Mouse (Mus musculus): ENCODE results near the gene Slc6a19. TPM values are rescaled to one million over a fixed set of nuclear protein-coding genes. Genes with fewer than 3 reads are reported as not detected.

The Slc6a19 gene
- polyA plus RNA-seq, 1 experiment from 2014 or later, result 0.34 TPM

DNA sequence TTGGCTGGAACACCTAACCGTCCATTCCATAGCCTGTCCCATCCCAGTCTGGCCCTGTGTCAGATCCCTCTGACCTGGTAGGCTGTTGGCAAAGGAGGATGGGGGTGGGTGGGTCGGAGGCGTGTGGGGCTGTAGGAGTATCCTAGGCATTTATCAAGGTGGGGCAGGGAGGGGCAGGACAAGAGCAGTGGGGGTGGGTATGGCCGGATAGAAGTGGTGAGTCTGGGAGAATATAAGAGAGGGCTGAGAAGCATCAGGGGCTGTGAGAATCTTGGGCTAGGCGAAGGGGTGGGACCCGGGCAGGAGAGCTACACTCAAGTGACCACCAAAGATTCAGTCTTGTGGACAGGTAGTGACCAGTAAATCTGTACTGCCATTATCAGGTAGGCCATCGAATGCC is 27.6 kb upstream of the Slc6a19 start:
- no peak for DNase-seq (ENCODE audit: low spot score)
- H3K4me3 ChIP-seq, result peak overlapping the region; percentile 55
- WGBS, result 68% methylated on average over 7 of the region's 7 CpGs
- H3K36me3 ChIP-seq, result no peaks in the 10 kb centered on the region
- H3K4me1 ChIP-seq (replicated peaks), result peaks cover 23% of the 10 kb centered on the region
- H3K9me3 ChIP-seq, result no peaks in the 10 kb centered on the region
- peak overlapping the region; percentile 72; the same call in 1 of the 2 replicates for H3K27ac ChIP-seq
- peaks cover 48% of the 10 kb centered on the region for H3K27me3 ChIP-seq (ENCODE audit: insufficient read depth, poor library complexity, severe bottlenecking)

GRCm38 (mm10) chr13:73730913-73731312 is 26.2 kb upstream of the Slc6a19 start:
- peaks cover 24% of the 10 kb centered on the region for H3K4me1 ChIP-seq (replicated peaks)
- no peak for DNase-seq (ENCODE audit: low spot score)
- no peak overlapping the region for H3K27ac ChIP-seq
- no peak overlapping the region for H3K4me3 ChIP-seq
- no peaks in the 10 kb centered on the region for H3K36me3 ChIP-seq
- peaks cover 47% of the 10 kb centered on the region for H3K27me3 ChIP-seq (ENCODE audit: insufficient read depth, poor library complexity, severe bottlenecking)
- WGBS, result 74% methylated on average over 1 of the region's 1 CpGs
- no peaks in the 10 kb centered on the region for H3K9me3 ChIP-seq

GRCm38 (mm10) chr13:73728633-73729032 is 24.0 kb upstream of the Slc6a19 start:
- H3K27me3 ChIP-seq (ENCODE audit: insufficient read depth, poor library complexity, severe bottlenecking), result peaks cover 30% of the 10 kb centered on the region
- H3K27ac ChIP-seq, result no peak overlapping the region
- no peak for DNase-seq (ENCODE audit: low spot score)
- no peaks in the 10 kb centered on the region for H3K36me3 ChIP-seq
- no peaks in the 10 kb centered on the region for H3K9me3 ChIP-seq
- H3K4me1 ChIP-seq (replicated peaks), result peaks cover 24% of the 10 kb centered on the region
- H3K4me3 ChIP-seq, result no peak overlapping the region

GRCm38 (mm10) chr13:73727621-73728025 is 23.0 kb upstream of the Slc6a19 start:
- no peak overlapping the region for H3K27ac ChIP-seq
- no peaks in the 10 kb centered on the region for H3K36me3 ChIP-seq
- H3K27me3 ChIP-seq (ENCODE audit: insufficient read depth, poor library complexity, severe bottlenecking), result peaks cover 20% of the 10 kb centered on the region
- no peak overlapping the region for H3K4me3 ChIP-seq
- no peaks in the 10 kb centered on the region for H3K9me3 ChIP-seq
- no peak for DNase-seq (ENCODE audit: low spot score)
- H3K4me1 ChIP-seq (replicated peaks), result peaks cover 16% of the 10 kb centered on the region
- 24% methylated on average over 2 of the region's 2 CpGs for whole genome bisulfite sequencing

GRCm38 (mm10) chr13:73725315-73725714 is 20.6 kb upstream of the Slc6a19 start:
- WGBS, result 84% methylated on average over 5 of the region's 5 CpGs
- DNase-seq (ENCODE audit: low spot score), result no peak
- H3K4me1 ChIP-seq (replicated peaks), result peaks cover 9% of the 10 kb centered on the region; the same call in 1 of the 2 replicates
- H3K9me3 ChIP-seq, result no peaks in the 10 kb centered on the region
- H3K27me3 ChIP-seq (ENCODE audit: insufficient read depth, poor library complexity, severe bottlenecking), result no peaks in the 10 kb centered on the region
- H3K4me3 ChIP-seq, result no peak overlapping the region
- H3K36me3 ChIP-seq, result no peaks in the 10 kb centered on the region
- H3K27ac ChIP-seq, result no peak overlapping the region

GRCm38 (mm10) chr13:73723081-73723668 is 18.5 kb upstream of the Slc6a19 start:
- no peaks in the 10 kb centered on the region for H3K27me3 ChIP-seq (ENCODE audit: insufficient read depth, poor library complexity, severe bottlenecking)
- no peaks in the 10 kb centered on the region for H3K9me3 ChIP-seq
- no peak overlapping the region for H3K4me3 ChIP-seq
- peak; percentile 38 for DNase-seq (ENCODE audit: low spot score)
- peaks cover 9% of the 10 kb centered on the region; the same call in 1 of the 2 replicates for H3K4me1 ChIP-seq (replicated peaks)
- H3K36me3 ChIP-seq, result no peaks in the 10 kb centered on the region
- WGBS, result 36% methylated on average over 8 of the region's 8 CpGs
- H3K27ac ChIP-seq, result no peak overlapping the region

- Histone ChIP-seq H3K4me3 (no peak overlapping the region), H3K4me1 (replicated peaks) (no peaks in the 10 kb centered on the region; the same call in 1 of the 2 replicates), H3K9me3 (no peaks in the 10 kb centered on the region), H3K27ac (no peak overlapping the region), H3K27me3 (ENCODE audit: insufficient read depth, poor library complexity, severe bottlenecking) (0 out of 2 replicates have a peak, but pooled peaks cover 3% of the 10 kb centered on the region), H3K36me3 (no peaks in the 10 kb centered on the region)
- DNase-seq (ENCODE audit: low spot score), result no peak
- WGBS, result 85% methylated on average over 4 of the region's 4 CpGs
These were observed 15.6 kb upstream of the Slc6a19 start for GRCm38 (mm10) chr13:73720241-73720640.

- H3K4me3 ChIP-seq, result no peak overlapping the region
- peak; percentile 82 for DNase-seq (ENCODE audit: low spot score)
- 6% methylated on average over 2 of the region's 2 CpGs for WGBS
- no peaks in the 10 kb centered on the region for H3K9me3 ChIP-seq
- 0 out of 2 replicates have a peak, but pooled peaks cover 3% of the 10 kb centered on the region for H3K27me3 ChIP-seq (ENCODE audit: insufficient read depth, poor library complexity, severe bottlenecking)
- H3K4me1 ChIP-seq (replicated peaks), result no peaks in the 10 kb centered on the region; the same call in 1 of the 2 replicates
- H3K27ac ChIP-seq, result no peak overlapping the region
- H3K36me3 ChIP-seq, result no peaks in the 10 kb centered on the region
These were observed 13.6 kb upstream of the Slc6a19 start for GRCm38 (mm10) chr13:73718225-73718624.

DNA sequence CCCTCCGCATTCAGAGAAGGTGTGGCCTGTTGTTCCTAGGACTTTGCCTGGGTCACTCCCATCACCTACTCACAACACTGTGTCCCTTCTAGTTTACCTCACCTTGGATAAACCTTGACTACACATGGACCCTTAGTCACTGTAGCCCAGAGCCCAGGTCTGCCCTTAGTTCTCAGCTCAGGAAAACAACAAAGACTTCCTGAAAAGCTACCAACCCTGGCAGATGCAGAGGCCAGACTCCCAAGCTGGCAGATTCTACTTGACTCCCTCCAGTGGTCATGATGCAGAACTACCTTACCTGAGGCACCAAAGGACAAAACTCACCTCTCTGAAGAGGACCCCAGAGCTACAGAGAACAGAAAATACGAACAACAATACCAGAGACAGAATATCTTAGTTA is 9.4 kb upstream of the Slc6a19 start:
- no peak for DNase-seq (ENCODE audit: low spot score)
- Histone ChIP-seq H3K4me1 (replicated peaks) (no peaks in the 10 kb centered on the region), H3K9me3 (no peaks in the 10 kb centered on the region), H3K27me3 (ENCODE audit: insufficient read depth, poor library complexity, severe bottlenecking) (0 out of 2 replicates have a peak, but pooled peaks cover 3% of the 10 kb centered on the region), H3K36me3 (no peaks in the 10 kb centered on the region), H3K4me3 (no peak overlapping the region), H3K27ac (no peak overlapping the region)
- WGBS, result 69% methylated on average over 2 of the region's 2 CpGs

DNA sequence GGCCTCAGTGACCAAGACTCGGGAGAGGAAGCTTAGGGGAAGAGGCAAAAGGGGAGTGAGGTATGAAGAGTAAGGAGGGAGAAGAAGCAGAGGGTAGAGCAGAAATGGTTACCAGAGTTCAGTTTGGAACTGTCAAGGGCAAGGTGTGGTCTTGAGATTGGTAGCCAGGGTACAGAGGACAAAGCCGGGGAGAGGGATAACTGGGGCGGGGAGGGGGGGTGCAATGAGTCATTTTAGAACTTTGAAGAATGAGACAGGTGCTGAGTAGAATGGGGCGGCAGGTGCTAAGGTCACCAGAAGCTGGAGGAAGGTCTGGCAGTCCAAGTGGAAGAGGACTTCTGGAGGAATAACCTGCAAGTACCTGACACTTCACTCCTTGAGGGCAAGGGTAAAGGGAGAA is 8.5 kb upstream of the Slc6a19 start:
- Histone ChIP-seq H3K4me3 (no peak overlapping the region), H3K27me3 (ENCODE audit: insufficient read depth, poor library complexity, severe bottlenecking) (0 out of 2 replicates have a peak, but pooled peaks cover 3% of the 10 kb centered on the region), H3K9me3 (no peaks in the 10 kb centered on the region), H3K36me3 (no peaks in the 10 kb centered on the region), H3K4me1 (replicated peaks) (no peaks in the 10 kb centered on the region), H3K27ac (no peak overlapping the region)
- no peak for DNase-seq (ENCODE audit: low spot score)
- WGBS, result 84% methylated on average over 4 of the region's 4 CpGs

- DNase-seq (ENCODE audit: low spot score), result no peak
- Histone ChIP-seq H3K4me3 (no peak overlapping the region), H3K36me3 (no peaks in the 10 kb centered on the region), H3K27me3 (ENCODE audit: insufficient read depth, poor library complexity, severe bottlenecking) (0 out of 2 replicates have a peak, but pooled peaks cover 3% of the 10 kb centered on the region), H3K9me3 (no peaks in the 10 kb centered on the region), H3K27ac (no peak overlapping the region), H3K4me1 (replicated peaks) (no peaks in the 10 kb centered on the region)
- WGBS, result 82% methylated on average over 3 of the region's 3 CpGs
These were observed 7.6 kb upstream of the Slc6a19 start for GRCm38 (mm10) chr13:73712228-73712627.

- Histone ChIP-seq H3K27me3 (ENCODE audit: insufficient read depth, poor library complexity, severe bottlenecking) (0 out of 2 replicates have a peak, but pooled peaks cover 3% of the 10 kb centered on the region), H3K9me3 (no peaks in the 10 kb centered on the region), H3K4me3 (no peak overlapping the region), H3K4me1 (replicated peaks) (no peaks in the 10 kb centered on the region), H3K36me3 (no peaks in the 10 kb centered on the region), H3K27ac (no peak overlapping the region)
- WGBS, result 89% methylated on average over 5 of the region's 5 CpGs
- DNase-seq (ENCODE audit: low spot score), result no peak
These were observed 7.1 kb upstream of the Slc6a19 start for GRCm38 (mm10) chr13:73711803-73712202.

GRCm38 (mm10) chr13:73711221-73711620 is 6.6 kb upstream of the Slc6a19 start:
- 95% methylated on average over 5 of the region's 5 CpGs for WGBS
- Histone ChIP-seq H3K9me3 (no peaks in the 10 kb centered on the region), H3K4me3 (no peak overlapping the region), H3K4me1 (replicated peaks) (no peaks in the 10 kb centered on the region), H3K27me3 (ENCODE audit: insufficient read depth, poor library complexity, severe bottlenecking) (no peaks in the 10 kb centered on the region), H3K27ac (no peak overlapping the region), H3K36me3 (no peaks in the 10 kb centered on the region)
- no peak for DNase-seq (ENCODE audit: low spot score)

GRCm38 (mm10) chr13:73709491-73709890 is 4.8 kb upstream of the Slc6a19 start:
- H3K4me1 ChIP-seq (replicated peaks), result no peaks in the 10 kb centered on the region
- H3K27me3 ChIP-seq (ENCODE audit: insufficient read depth, poor library complexity, severe bottlenecking), result no peaks in the 10 kb centered on the region
- no peak overlapping the region for H3K27ac ChIP-seq
- DNase-seq (ENCODE audit: low spot score), result no peak
- WGBS, result 83% methylated on average over 6 of the region's 6 CpGs
- H3K36me3 ChIP-seq, result no peaks in the 10 kb centered on the region
- H3K9me3 ChIP-seq, result no peaks in the 10 kb centered on the region
- H3K4me3 ChIP-seq, result no peak overlapping the region

Measured in hindbrain, embryonic 10.5 days (tissue).